Mouse (Mus musculus) kidney, adult 8-10 months (tissue): ENCODE measurements around the gene Clec10a.

ENCODE experiments used
- DNase-seq, 2 experiments: peaks; one replicate each; pipeline ENCODE4 v3.0.0; 2022

Clec10a gene

DNA sequence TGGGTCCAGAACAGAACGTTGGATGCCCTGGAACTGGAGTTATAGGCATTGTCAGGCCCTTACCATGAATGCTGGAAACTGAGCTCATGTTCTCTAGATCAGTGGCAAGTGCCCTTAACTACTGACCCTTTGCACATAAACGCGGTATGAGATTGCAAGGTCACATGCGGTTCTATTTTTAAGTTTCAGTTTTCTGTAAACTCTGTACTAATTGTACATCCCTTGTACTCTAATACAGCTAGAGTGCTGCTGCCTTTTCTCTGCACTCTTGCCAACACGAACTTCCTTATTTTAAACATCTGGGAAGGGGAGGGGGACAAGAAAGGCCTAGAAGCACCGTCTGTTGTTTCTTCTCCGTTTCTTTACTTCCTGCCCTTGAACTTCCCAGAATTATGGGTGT is 29.1 kb downstream of the Clec10a start:
- no peak for DNase-seq

DNA sequence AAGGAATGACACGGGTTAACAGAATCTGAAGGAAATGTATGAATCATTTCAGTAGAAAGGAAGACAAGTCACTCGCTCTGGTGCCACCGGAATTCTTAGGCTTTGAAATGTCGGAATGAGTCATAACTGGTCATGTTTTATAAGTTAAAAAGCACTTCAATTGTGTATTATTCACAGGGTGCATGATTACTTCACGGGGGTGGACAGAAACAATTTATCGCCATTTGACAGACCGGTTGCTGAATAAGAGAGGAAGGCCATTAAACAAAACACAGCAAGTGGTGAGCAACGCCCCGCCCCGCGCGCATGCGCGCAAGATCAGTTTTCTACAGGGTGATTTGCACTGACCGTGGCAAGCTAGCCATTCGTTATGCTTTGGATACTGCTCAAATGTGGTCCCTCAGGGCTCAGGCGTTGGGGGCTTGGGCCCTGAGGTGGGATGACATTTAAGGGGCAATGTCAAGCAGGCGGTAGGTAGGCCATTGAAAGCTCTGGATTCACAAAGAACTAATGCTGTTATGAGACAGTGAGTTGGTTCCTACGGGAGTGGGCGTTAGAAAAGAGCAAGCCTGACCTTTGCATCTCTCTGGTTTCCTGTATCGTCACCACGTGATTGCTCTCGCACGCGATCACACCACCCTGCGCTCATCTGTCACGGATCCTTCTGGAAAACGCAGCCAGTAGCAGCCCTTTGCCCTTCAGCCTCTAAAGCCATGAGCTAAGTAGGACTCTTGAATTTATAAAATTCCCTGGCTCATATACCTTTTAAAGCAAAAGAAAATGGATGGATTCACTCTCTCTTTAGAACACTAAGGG is 33.5 kb downstream of the Clec10a start:
- DNase-seq, result peak in 1 of 2 experiments; percentile 32

DNA sequence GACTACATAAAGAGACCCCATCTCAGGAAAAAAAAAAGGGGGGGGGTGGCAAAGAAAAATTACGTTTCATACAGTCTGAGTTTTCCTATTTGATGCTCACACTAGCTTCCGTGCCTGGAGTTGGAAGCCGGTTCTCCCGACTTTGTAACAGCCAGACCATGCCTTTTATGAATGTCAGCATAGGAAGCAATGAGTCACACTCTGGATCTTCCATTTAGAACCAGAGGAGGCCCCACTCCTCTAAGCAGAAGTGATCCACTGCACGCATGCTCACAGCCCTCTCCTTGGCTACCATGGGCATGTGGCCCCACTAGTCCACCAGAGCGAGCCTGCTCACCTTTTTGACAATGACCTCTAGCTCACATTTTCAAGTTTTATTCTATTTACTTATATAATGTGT is 35.2 kb downstream of the Clec10a start:
- no peak for DNase-seq

DNA sequence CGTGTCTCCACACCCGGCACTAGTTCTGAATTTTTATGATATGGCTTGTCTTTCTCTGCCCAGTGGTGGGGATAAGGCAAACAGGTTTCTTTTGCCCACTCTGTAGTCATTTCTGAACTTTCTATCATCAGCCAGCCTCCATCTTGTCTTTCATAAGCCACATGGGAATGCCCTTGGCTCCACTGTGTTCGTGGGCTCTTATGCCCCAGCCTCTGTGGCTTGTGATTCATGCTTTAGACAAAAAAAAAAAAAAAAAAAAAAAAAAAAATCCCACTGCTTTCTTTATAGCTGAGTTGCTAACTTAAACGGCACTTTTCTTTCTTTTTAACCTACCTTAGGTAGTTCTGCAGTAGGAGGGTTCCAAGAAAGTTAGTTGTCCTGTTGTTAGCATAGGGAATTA is 36.2 kb downstream of the Clec10a start:
- DNase-seq, result no peak

DNA sequence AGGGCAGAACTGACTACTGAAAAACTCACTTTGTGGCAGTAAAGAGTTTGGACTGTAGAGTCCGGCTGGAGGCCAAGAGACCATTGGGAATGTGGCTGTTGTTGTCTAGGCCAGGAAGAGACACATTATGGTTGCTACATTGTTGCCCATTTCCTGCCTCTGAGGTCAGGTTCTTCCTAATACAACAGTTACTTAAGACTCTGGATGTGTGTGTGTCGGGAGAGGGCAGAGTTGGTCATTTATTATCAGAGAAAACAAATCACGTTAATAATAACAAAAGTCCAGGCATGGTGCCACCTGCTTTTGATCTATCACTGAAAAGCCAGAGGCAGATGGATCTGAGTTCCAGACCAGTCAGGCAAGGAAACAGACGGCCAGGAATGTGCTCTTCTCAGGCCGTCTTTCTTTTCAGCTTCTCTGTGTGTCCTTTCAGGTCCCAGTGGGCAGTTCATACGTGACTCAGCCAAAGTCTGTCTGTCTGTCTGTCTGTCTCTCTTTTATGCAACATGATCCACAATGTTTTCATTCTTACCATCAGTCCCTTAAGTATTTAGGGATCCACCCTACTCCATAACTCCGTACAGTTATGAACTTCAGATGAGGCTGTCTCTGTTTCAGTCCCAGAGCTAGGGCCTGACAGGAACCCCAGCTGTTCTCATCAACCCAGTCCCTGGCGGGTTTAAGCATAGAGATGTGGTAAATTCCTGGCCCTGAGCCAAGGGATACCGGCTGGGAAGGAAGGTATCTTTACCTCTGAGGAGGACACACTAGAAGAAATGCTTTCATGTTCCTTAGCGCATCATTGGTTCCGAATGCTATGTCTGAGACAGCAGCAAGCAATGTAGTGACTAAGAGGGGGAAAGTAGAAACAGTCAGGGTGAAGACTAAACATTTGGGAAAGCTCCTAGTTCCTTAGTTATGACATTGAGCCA is 37.6 kb downstream of the Clec10a start:
- peak in 1 of 2 experiments; percentile 60 for DNase-seq

DNA sequence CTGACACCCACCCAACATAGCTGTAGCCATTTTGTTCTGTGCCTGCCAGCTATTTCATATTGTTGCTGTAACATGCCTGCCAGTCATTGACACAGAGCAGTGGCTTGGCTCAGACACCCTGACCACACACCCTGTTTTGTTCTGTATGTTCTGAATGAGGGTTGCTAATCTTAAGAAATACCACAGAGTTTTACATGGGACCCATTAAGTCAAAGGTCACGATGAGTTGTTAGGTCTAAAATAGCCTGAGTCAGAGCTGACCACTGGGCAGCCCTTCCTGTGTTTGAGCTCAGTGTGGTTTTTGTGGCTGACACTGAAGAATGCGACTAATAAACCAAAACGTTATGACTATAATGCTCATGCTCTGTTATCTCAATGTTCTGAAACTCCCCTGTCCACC is 42.3 kb downstream of the Clec10a start:
- no peak for DNase-seq

DNA sequence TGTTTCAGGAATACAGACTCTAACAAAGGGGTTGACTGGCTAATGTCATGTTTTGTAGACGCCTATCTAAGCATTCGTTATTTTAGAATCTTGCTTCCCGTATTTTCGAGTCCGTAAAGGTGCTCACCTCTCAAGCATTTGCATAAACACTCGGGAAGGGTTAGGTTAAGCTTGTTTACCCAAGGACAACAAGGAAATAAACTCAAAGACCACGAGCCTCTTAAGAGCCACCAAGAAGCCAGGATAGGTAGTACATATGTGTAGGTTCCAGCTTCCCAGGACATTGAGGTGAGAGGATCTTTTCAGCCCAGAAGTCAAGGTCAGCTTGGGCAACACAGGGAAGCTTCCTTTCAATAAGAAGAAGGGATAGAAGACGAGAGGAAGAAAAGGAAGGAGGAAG is 43.1 kb downstream of the Clec10a start:
- no peak for DNase-seq

DNA sequence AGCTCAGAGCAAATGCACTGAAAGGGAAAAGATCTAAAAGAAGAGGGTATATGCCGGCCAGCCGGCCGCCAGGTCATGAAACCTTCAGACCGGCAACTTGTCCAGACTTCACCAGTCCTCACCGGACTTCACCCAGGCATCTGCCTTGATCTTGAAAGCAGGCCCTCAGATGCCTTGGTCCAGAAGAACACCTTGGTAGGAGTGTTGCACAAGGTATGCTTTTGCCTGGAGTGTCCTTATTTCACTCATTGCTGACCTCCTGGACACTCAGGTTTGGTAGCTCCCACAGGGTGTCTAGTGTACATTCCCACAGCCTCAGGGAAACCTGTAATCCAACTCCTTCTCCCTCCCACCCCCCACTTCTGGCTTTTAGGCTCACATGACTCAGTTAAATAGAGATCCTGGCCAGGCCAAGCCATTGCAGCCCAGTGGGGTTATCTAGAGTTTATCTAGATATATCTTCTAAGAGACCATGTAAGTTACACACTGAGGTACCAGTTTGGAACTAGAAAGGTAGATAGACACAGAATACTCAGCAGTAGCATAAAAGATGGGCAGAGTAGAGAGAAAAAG is 44.1 kb downstream of the Clec10a start:
- DNase-seq, result no peak

DNA sequence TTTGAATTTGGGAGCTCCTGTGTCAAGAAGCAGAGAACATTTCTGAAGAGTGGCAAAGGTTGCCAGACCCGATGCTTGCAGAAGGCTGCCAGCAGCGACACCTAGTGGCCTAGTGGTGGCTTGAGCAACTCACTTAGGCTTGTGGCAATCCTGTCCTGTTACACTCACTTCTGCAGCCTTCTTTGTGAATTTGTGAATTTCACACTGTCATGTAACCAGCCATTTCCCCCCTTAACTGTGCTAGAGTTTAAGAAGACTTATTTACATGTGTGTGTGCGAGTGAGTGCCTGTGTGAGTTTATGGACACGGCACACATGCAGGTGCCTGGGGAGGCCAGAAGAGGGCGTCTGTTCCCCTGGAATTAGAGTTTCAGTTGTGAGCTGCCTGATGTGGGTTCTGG is 45.7 kb downstream of the Clec10a start:
- peak; percentile 81 to 90 for DNase-seq

DNA sequence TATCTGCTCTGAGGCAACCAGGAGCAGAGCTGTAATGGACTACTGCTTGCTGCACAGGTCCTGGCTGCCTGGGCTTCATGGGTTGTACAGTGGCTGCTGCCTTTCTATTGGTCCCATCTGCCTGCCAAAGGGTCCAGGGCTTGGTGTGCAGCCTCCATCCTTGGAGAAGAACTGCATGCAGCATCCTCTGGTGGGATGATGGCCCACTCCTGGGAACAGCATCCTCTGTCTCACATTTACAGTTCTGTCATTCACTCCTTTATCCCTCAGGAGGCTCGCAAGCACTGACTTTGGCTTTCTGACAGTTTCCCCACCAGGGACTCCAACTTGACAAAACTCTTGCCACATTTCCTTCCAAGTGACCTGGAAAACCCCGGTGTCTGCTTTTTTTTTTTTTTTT is 50.8 kb downstream of the Clec10a start:
- DNase-seq, result no peak

DNA sequence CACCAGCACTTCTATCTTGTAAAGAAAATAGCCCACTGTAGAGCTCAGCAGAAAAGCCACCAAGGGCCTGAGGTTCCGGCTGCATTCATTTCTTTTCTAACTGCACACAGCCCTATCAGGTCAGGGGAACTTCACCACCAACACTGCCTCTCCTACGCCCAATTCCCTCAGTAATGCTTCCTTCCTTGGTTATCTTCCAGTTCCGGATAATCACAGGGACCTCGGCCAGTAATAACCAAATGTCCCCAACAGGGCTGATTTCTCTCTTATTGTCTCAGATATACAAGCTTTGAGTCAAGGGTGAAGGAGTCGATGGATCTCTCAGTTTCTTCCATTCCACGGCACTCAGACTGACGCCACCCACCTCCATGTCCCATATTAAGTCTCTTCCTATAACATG is 51.3 kb downstream of the Clec10a start:
- no peak for DNase-seq

DNA sequence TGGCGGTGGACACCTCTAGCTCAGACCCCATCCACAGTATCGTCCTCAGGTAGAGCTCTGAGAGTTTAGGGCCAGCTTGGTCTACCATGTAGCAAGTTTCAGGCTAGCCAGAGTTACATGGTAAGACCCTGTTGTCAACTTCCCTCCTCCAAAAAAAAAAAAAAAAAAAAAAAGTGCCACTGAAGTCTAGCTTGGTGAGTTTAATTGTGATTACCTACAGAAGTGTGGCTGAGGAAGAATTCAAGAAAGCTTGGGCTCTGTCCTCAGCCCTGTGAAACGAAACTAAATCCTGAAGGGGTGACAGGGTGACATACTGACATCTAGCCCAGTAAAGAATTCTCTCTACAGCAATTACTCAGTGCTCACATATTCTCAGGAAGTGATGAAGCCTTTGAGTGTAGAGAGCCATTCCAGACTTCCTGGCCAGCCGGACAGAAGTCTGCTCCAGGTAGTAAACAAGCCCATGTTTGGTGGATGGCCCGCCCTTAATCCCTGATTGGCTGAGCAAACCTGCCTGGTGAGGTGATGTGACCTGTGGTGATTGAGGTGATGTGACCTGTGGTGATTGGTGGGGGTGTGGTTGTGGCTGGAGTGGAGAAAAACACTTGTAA is 52.9 kb downstream of the Clec10a start:
- DNase-seq, result no peak

DNA sequence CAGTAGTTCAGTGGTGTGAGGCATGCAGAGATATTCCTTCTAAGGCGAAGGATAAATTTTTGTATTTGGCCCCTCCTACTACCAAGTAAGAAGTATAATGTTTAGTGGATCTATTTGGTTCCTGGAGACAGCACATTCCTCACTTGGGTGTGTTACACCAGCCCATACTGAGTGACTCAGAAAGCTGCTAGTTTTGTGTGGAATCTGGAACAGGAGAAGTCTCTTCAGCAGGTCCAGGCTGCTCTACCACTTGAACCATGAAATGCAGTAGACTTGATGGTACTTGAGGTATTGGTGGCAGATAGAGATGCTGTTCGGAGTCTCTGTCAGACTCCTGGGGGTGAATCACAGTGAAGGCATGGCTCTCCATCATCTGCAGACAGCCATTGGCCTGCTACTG is 54.7 kb downstream of the Clec10a start:
- DNase-seq, result peak in 1 of 2 experiments; percentile 2

DNA sequence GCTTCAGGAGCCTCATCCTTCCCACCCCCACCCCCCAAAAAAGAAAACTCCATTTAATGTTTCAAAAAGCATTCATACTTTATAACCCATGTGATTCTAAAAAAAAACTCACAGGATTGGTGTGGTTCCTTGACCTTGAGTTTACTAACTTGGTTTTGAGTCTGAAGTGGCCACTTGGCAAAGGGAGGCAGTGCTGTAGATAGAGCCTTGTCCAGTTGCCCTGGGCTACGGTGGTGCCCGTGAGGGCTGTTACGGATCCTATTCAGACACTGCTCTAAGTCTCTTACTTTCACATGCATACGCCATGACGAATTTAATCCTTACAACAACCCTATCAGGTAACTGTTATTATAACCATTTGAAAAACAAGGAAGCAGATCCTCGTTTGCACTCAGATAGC is 56.0 kb downstream of the Clec10a start:
- DNase-seq, result no peak

DNA sequence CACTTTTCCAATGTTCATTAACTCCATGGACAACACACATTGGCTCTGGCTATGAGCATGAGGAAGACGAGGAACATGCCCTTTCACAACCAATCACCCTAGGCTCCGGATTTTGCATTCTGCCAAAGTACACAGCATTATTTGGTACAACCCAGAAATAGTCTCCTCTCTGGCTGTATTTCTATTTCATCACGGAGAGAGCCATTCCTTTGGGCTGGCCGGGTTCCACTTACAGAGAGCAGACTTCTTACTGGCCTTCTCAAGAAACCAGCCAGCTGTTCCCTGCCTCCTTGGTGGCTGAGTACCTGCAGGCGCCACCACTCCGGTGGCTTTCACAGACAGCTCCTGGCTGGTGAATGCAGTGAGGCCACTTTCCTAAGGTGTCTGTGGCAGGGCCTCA is 56.4 kb downstream of the Clec10a start, which contains the start of gene Slc16a11:
Gene Slc16a11 (plus strand): TSS at position 330 of the 400 bp plus-strand sequence.
- DNase-seq, result peak; percentile 28 to 38

DNA sequence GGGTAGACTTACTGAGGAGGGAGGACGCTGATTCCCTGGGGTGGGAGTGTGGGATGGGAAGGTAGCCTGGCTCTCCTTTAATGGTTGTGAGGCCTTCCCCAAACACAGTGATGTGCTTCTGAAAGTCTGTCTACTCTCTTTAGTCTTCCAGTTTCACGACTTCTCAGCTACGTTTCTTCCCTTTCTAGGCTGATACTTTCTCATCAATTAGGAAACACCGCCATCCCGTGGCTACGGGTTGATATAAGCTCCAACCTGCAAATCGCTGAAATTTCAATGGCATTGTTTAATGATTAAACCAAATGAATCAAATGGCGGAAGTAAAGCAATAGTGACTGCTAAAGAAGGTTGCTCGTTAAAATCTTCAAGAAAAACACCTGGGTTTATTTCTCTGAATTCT is 56.9 kb downstream of the Clec10a start:
- peak; percentile 89 to 90 for DNase-seq

DNA sequence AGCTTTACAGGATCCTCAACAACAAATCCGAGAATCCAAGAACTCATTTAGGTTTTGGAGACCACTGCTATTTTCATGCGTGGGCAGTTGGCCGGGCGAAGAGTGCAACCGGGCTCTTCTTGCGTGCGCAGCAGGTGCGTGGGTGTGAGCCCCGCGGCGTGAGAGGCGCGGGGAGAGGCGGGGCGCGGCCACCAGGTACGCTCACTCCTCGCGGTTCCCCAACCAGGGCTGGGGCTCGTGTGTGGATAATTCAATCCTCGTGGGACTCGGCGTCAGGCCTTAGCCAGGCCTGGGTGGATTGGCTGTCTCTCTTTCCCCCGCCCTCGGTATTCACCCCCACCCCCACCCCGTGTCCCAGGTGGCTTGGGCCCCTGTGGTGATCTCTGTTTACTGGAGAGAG is 57.7 kb downstream of the Clec10a start:
- DNase-seq, result peak in 1 of 2 experiments; percentile 25

DNA sequence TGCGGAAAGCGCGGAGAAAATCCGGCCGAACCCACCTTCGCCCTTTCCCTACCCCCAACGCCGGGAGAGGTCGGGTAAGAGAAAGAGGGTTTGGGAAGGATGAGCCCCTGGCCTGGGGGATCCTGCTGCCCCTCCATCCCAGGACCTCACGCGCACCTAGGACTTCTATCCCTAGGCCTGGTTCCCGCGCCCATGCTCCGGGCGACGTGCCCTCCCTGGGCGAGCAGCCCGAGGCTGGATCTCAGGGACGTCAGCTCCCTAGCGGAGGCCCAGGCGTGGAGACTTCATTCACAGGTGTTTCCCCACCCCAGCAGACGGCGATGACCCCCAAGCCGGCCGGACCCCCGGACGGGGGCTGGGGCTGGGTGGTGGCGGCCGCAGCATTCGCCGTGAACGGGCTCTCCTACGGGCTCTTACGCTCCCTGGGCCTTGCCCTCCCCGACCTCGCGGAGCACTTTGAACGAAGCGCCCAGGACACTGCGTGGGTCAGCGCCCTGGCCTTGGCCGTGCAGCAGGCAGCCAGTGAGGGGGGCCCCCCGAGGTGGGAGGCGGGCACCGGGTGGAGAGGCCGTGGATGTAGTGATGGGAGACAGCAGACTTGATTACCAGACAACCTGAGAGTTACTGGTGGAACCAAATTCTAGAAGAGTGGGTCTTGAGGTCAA is 58.3 kb downstream of the Clec10a start:
- DNase-seq, result peak; percentile 81 to 82

DNA sequence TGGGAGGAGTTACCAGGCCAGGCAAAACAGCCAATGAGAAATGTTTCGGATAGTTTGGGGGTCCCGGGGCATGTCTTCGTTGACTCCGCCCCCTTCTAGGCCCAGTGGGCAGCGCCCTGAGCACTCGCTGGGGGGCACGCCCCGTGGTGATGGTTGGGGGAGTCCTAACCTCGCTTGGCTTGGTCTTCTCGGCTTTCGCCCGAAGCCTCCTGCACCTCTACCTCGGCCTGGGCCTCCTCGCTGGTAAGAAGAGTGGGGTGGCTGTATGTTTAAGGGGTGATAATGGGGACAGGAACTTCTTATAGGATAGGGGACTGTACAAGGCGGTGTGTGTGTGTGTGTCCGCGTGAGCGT is 58.8 kb downstream of the Clec10a start:
- DNase-seq, result no peak

DNA sequence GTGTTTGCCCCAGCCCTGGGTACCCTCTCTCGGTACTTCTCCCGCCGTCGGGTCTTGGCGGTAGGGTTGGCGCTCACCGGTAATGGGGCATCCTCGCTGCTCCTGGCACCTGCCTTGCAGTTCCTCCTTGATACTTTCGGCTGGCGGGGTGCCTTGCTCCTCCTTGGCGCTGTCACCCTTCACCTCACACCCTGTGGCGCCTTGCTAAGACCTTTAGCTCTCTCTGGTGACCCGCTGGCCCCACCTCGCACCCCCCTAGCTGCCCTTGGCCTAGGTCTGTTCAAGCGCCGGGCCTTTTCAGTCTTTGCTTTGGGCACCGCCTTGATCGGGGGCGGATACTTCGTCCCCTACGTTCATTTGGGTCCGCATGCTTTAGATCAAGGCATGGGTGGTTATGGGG is 59.3 kb downstream of the Clec10a start:
- DNase-seq, result peak; percentile 71

DNA sequence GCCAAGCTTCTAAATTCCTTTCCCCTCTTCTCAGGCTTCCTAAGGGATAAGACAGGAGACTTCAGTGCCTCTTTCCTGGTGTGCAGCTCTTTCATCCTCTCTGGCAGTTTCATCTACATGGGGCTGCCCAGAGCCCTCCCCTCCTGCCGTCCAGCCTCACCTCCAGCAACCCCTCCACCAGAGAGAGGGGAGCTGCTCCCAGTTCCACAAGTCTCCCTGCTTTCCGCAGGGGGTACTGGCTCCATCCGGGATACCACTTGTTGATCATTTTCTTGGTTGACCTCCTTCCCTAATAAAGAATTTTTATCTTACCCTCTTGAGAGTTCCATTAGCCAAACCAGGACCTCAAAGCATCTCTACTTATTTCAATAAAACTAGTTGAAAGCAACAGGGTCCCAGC is 60.1 kb downstream of the Clec10a start:
- peak in 1 of 2 experiments; percentile 4 for DNase-seq

DNA sequence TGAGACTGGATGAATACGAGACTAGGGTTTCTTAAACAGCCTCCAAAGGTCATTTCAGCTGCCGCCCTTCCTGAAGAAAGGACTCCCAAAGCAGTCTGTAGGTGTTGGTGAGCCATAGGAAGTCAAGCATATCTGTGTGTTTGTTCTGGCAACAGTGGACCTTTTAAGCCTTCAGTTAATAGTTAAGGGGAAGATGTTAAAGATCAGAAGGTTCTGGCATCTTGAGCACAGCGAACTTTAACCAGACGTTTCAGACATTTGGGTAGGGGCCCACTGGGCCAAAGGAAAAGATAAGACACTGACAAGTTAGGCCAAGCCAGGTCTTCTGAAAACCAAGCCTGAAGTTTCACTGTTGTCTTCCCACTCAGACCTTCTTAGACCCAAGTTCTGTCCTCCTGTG is 62.0 kb downstream of the Clec10a start:
- peak; percentile 82 to 89 for DNase-seq
